Mouse (Mus musculus): Measurements from ENCODE around the gene Fbln2. TPM values are rescaled to one million over a fixed set of nuclear protein-coding genes. Genes with fewer than 3 reads are reported as not detected.
A peak's percentile ranks its signal among the peaks of the same experiment; 100 is the strongest.

Gene Fbln2
- polyA plus RNA-seq, 1 experiment: 1,102 TPM

- Histone ChIP-seq H3K4me3 (ENCODE audit: insufficient read depth, low read length) (no peak overlapping the region), H3K27ac (ENCODE audit: insufficient read depth, low read length) (peak overlapping the region; percentile 93), H3K4me1 (ENCODE audit: control insufficient read depth, insufficient read depth, low read length) (peaks cover 5% of the 10 kb centered on the region; the same call in 1 of the 2 replicates)
- TF ChIP-seq CTCF (IDR thresholded peaks at IDR 0.05; ENCODE audit: borderline replicate concordance, insufficient read depth, low read length): no peak
- TF ChIP-seq POLR2A (IDR thresholded peaks at IDR 0.05; ENCODE audit: low read depth, low read length): peak; percentile 32; the same call in 1 of the 2 replicates
Observed at GRCm38 (mm10) chr6:91180767-91181171, 31.5 kb upstream of the Fbln2 start.

- no peak for TF ChIP-seq POLR2A (IDR thresholded peaks at IDR 0.05; ENCODE audit: low read depth, low read length)
- no peak for TF ChIP-seq CTCF (IDR thresholded peaks at IDR 0.05; ENCODE audit: borderline replicate concordance, insufficient read depth, low read length)
- Histone ChIP-seq H3K27ac (ENCODE audit: insufficient read depth, low read length) (peak overlapping the region; percentile 41; the same call in 1 of the 2 replicates), H3K4me1 (ENCODE audit: control insufficient read depth, insufficient read depth, low read length) (peaks cover 5% of the 10 kb centered on the region; the same call in 1 of the 2 replicates), H3K4me3 (ENCODE audit: insufficient read depth, low read length) (no peak overlapping the region)
Observed at GRCm38 (mm10) chr6:91181320-91181719, 30.9 kb upstream of the Fbln2 start.

GRCm38 (mm10) chr6:91182075-91182490 is 30.2 kb upstream of the Fbln2 start:
- Histone ChIP-seq H3K27ac (ENCODE audit: insufficient read depth, low read length) (no peak overlapping the region), H3K4me1 (ENCODE audit: control insufficient read depth, insufficient read depth, low read length) (peaks cover 5% of the 10 kb centered on the region; the same call in 1 of the 2 replicates)

GRCm38 (mm10) chr6:91183041-91183440 is 29.2 kb upstream of the Fbln2 start:
- TF ChIP-seq CTCF (IDR thresholded peaks at IDR 0.05; ENCODE audit: borderline replicate concordance, insufficient read depth, low read length): no peak
- TF ChIP-seq POLR2A (IDR thresholded peaks at IDR 0.05; ENCODE audit: low read depth, low read length): no peak
- no peak overlapping the region for H3K27ac ChIP-seq (ENCODE audit: insufficient read depth, low read length)
- no peak overlapping the region for H3K4me3 ChIP-seq (ENCODE audit: insufficient read depth, low read length)
- H3K4me1 ChIP-seq (ENCODE audit: control insufficient read depth, insufficient read depth, low read length): peaks cover 5% of the 10 kb centered on the region; the same call in 1 of the 2 replicates

More at GRCm38 (mm10) chr6:91182075-91182490, 30.2 kb upstream of the Fbln2 start:
- no peak for TF ChIP-seq POLR2A (IDR thresholded peaks at IDR 0.05; ENCODE audit: low read depth, low read length)
- no peak for TF ChIP-seq CTCF (IDR thresholded peaks at IDR 0.05; ENCODE audit: borderline replicate concordance, insufficient read depth, low read length)
- no peak overlapping the region for H3K4me3 ChIP-seq (ENCODE audit: insufficient read depth, low read length)

GRCm38 (mm10) chr6:91183980-91184379 is 28.3 kb upstream of the Fbln2 start:
- peaks cover 5% of the 10 kb centered on the region; the same call in 1 of the 2 replicates for H3K4me1 ChIP-seq (ENCODE audit: control insufficient read depth, insufficient read depth, low read length)
- H3K27ac ChIP-seq (ENCODE audit: insufficient read depth, low read length): no peak overlapping the region
- no peak overlapping the region for H3K4me3 ChIP-seq (ENCODE audit: insufficient read depth, low read length)
- TF ChIP-seq POLR2A (IDR thresholded peaks at IDR 0.05; ENCODE audit: low read depth, low read length) (no peak), CTCF (IDR thresholded peaks at IDR 0.05; ENCODE audit: borderline replicate concordance, insufficient read depth, low read length) (no peak)

- Histone ChIP-seq H3K27ac (ENCODE audit: insufficient read depth, low read length) (no peak overlapping the region), H3K4me1 (ENCODE audit: control insufficient read depth, insufficient read depth, low read length) (peaks cover 5% of the 10 kb centered on the region; the same call in 1 of the 2 replicates), H3K4me3 (ENCODE audit: insufficient read depth, low read length) (no peak overlapping the region)
- no peak for TF ChIP-seq POLR2A (IDR thresholded peaks at IDR 0.05; ENCODE audit: low read depth, low read length)
- TF ChIP-seq CTCF (IDR thresholded peaks at IDR 0.05; ENCODE audit: borderline replicate concordance, insufficient read depth, low read length): no peak
Observed at GRCm38 (mm10) chr6:91184776-91185175, 27.5 kb upstream of the Fbln2 start.

- TF ChIP-seq CTCF (IDR thresholded peaks at IDR 0.05; ENCODE audit: borderline replicate concordance, insufficient read depth, low read length): no peak
- no peak for TF ChIP-seq POLR2A (IDR thresholded peaks at IDR 0.05; ENCODE audit: low read depth, low read length)
- H3K4me3 ChIP-seq (ENCODE audit: insufficient read depth, low read length): no peak overlapping the region
- 0 out of 2 replicates have a peak, but pooled peaks cover 2% of the 10 kb centered on the region for H3K4me1 ChIP-seq (ENCODE audit: control insufficient read depth, insufficient read depth, low read length)
Observed at GRCm38 (mm10) chr6:91185502-91185901, 26.8 kb upstream of the Fbln2 start.

GRCm38 (mm10) chr6:91186161-91186931 is 25.9 kb upstream of the Fbln2 start:
- Histone ChIP-seq H3K4me3 (ENCODE audit: insufficient read depth, low read length) (no peak overlapping the region), H3K4me1 (ENCODE audit: control insufficient read depth, insufficient read depth, low read length) (no peaks in the 10 kb centered on the region), H3K27ac (ENCODE audit: insufficient read depth, low read length) (no peak overlapping the region)
- TF ChIP-seq CTCF (IDR thresholded peaks at IDR 0.05; ENCODE audit: borderline replicate concordance, insufficient read depth, low read length) (peak; percentile 68; the same call in 1 of the 2 replicates), POLR2A (IDR thresholded peaks at IDR 0.05; ENCODE audit: low read depth, low read length) (no peak)

More at GRCm38 (mm10) chr6:91185502-91185901, 26.8 kb upstream of the Fbln2 start:
- no peak overlapping the region for H3K27ac ChIP-seq (ENCODE audit: insufficient read depth, low read length)

GRCm38 (mm10) chr6:91186934-91187333 is 25.3 kb upstream of the Fbln2 start:
- H3K27ac ChIP-seq (ENCODE audit: insufficient read depth, low read length): no peak overlapping the region
- no peak overlapping the region for H3K4me3 ChIP-seq (ENCODE audit: insufficient read depth, low read length)
- H3K4me1 ChIP-seq (ENCODE audit: control insufficient read depth, insufficient read depth, low read length): no peaks in the 10 kb centered on the region
- no peak for TF ChIP-seq POLR2A (IDR thresholded peaks at IDR 0.05; ENCODE audit: low read depth, low read length)
- no peak for TF ChIP-seq CTCF (IDR thresholded peaks at IDR 0.05; ENCODE audit: borderline replicate concordance, insufficient read depth, low read length)

GRCm38 (mm10) chr6:91187871-91188270 is 24.4 kb upstream of the Fbln2 start:
- Histone ChIP-seq H3K4me3 (ENCODE audit: insufficient read depth, low read length) (no peak overlapping the region), H3K4me1 (ENCODE audit: control insufficient read depth, insufficient read depth, low read length) (peaks cover 7% of the 10 kb centered on the region), H3K27ac (ENCODE audit: insufficient read depth, low read length) (no peak overlapping the region)
- TF ChIP-seq POLR2A (IDR thresholded peaks at IDR 0.05; ENCODE audit: low read depth, low read length) (no peak), CTCF (IDR thresholded peaks at IDR 0.05; ENCODE audit: borderline replicate concordance, insufficient read depth, low read length) (no peak)
